Mouse (Mus musculus): ENCODE measurements at regions not wholly inside any gene's neighbourhood (a gene's known extent, or its start where the extent isn't known, plus 50 kb on each side); places are given as distances from the start of the nearest gene placed in this dataset.
"Not testable (repeated sequence)": the region's sequence is repeated elsewhere in the genome, so short reads cannot be mapped to it uniquely, and the experiment has no call there.

DNA sequence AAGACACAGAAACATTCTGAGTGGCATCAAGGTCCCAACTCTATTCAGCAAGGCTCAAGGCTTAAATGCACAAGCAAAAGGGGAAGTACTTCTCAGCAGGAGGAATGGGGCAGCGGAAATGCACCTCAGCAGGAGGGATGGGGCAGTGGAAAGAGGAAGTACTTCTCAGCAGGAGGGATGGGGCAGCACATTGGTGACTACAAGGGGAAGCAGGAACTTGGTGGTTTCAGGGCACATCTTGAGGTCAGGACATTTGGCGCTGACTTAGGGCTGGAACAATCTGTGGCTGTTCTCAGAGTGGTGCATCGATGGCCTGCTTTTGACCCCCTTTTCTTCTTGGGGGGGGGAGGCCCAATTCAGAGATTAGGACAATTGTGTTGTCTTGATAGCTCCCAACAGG is 255.7 kb downstream of the Antxr2 start:
- TF ChIP-seq EP300 (optimal IDR thresholded peaks at IDR 0.05); CTCF (IDR thresholded peaks at IDR 0.05; ENCODE audit: low read depth): not testable (repeated sequence)
